ENCODE assay signal across 8 mouse cellular contexts in the genomic region with DNA sequence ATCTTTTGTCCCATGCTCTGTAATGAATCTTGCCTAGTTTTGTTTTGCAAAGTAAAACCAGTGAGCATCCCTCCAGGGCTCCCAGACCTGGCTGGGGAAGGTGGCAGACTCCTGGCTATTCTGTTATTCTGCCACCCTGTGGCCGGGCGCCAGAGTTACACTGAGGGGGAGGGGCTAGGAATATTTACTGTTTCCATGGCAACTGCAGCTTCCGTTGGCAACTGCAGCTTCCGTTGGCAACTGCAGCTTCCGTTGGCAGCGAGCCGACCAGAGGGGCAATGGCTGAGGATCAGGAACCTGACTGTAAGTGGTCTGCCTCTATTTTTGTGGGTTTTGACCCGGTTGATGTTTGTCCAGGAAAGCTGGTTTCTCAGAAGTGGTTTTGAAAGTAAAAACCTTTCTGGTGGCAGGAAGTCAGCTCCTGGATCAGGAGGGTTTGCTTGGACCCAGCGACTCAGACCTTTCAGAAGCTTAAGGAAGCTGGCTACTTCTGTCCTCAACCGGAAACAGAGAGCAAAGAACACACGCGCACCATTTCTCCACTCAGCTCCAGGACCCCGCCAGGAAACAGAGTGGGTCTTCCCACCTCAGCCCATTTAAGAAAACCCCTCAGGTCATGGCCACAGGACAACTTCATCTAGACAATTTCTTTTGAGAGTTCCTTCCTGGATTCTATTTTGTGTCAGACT. TPM values are rescaled to one million over a fixed set of nuclear protein-coding genes. Genes with fewer than 3 reads are reported as not detected.
DNase-seq lines count a peak whose midpoint lies in the region; ATAC-seq and TF ChIP-seq lines count a peak whose summit lies in the region.

Gene 1700010I14Rik, plus strand, starts transcription at position 215 of the 689 bp plus-strand sequence.

- H3K4me3 ChIP-seq in E14TG2a.4 (replicated peaks; ENCODE audit: low read length): peak within 1 kb of the TSS; percentile 73
- H3K4me3 ChIP-seq in forebrain, embryonic 14.5 days (ENCODE audit: low read depth, low read length): peak within 1 kb of the TSS; percentile 25
- peak within 1 kb of the TSS; percentile 54 for H3K4me3 ChIP-seq in liver, embryonic 16.5 days (ENCODE audit: low read depth, low read length)
- peak within 1 kb of the TSS; percentile 41 for H3K4me3 ChIP-seq in neural tube, embryonic 13.5 days

- WGBS in forebrain, embryonic 14.5 days: 2% methylated on average over 13 of the region's 13 CpGs
- WGBS in large intestine, adult 2 months: 1% methylated on average over 13 of the region's 13 CpGs
- 2% methylated on average over 13 of the region's 13 CpGs for WGBS in liver, embryonic 16.5 days (ENCODE audit: insufficient replicate concordance)
- 7% methylated on average over 13 of the region's 13 CpGs for WGBS in neural tube, embryonic 13.5 days

- H3K27me3 ChIP-seq in E14TG2a.4 (ENCODE audit: insufficient read depth, low read length): no peaks in the 10 kb centered on the region
- H3K27me3 ChIP-seq in forebrain, embryonic 14.5 days (replicated peaks; ENCODE audit: control insufficient read depth, insufficient read depth, low read length): no peaks in the 10 kb centered on the region
- no peaks in the 10 kb centered on the region for H3K27me3 ChIP-seq in liver, embryonic 16.5 days (ENCODE audit: control insufficient read depth, insufficient read depth, low read depth, low read length)
- H3K27me3 ChIP-seq in neural tube, embryonic 13.5 days: no peaks in the 10 kb centered on the region

- no peaks in the 10 kb centered on the region for H3K36me3 ChIP-seq in E14TG2a.4 (ENCODE audit: insufficient read depth, low read length)
- H3K36me3 ChIP-seq in forebrain, embryonic 14.5 days (ENCODE audit: control insufficient read depth, insufficient read depth, low read length): 0 out of 2 replicates have a peak, but pooled peaks cover 4% of the 10 kb centered on the region
- no peaks in the 10 kb centered on the region for H3K36me3 ChIP-seq in liver, embryonic 16.5 days (ENCODE audit: control insufficient read depth, insufficient read depth)
- 0 out of 2 replicates have a peak, but pooled peaks cover 11% of the 10 kb centered on the region for H3K36me3 ChIP-seq in neural tube, embryonic 13.5 days

- ATAC-seq in forebrain, embryonic 14.5 days: peak; percentile 30
- ATAC-seq in liver, embryonic 16.5 days (ENCODE audit: low read depth): peak; percentile 39; the same call in 1 of the 2 replicates
- ATAC-seq in neural tube, embryonic 13.5 days (ENCODE audit: low read depth): peak; percentile 51; the same call in 1 of the 2 replicates

- peak; percentile 53 for TF ChIP-seq CTCF in E14TG2a.4 (conservative IDR thresholded peaks at IDR 0.05; ENCODE audit: low read length)

- peak within 1 kb of the TSS; percentile 13; the same call in 1 of the 2 replicates for H3K9ac ChIP-seq in forebrain, embryonic 14.5 days (ENCODE audit: low read length)
- no peak within 1 kb of the TSS for H3K9ac ChIP-seq in liver, embryonic 16.5 days (ENCODE audit: low read depth, low read length)
- H3K9ac ChIP-seq in neural tube, embryonic 13.5 days: peak within 1 kb of the TSS; percentile 60

- intact Hi-C loops in heart, postnatal 14 days (cut with DNase I): no loop called here

- peak; percentile 62 for DNase-seq in c-Kit-positive CD71-negative TER-119-negative erythroid progenitor cells, embryonic 14.5 days (ENCODE audit: low read depth)
- peak; percentile 87 for DNase-seq in forebrain, embryonic 14.5 days (ENCODE audit: low spot score)
- peak; percentile 79 to 88 for DNase-seq in heart, postnatal 14 days
- DNase-seq in large intestine, adult 2 months (ENCODE audit: low read depth, low spot score): peak; percentile 39
- peak; percentile 49 for DNase-seq in telencephalon, adult 2 months (ENCODE audit: low read depth, low spot score)

- peaks cover 36% of the 10 kb centered on the region for H3K4me1 ChIP-seq in E14TG2a.4 (replicated peaks; ENCODE audit: low read depth, low read length)
- peaks cover 22% of the 10 kb centered on the region for H3K4me1 ChIP-seq in forebrain, embryonic 14.5 days (ENCODE audit: control insufficient read depth, insufficient read depth, low read length)
- H3K4me1 ChIP-seq in liver, embryonic 16.5 days (ENCODE audit: control insufficient read depth, low read depth, low read length): no peaks in the 10 kb centered on the region
- peaks cover 21% of the 10 kb centered on the region for H3K4me1 ChIP-seq in neural tube, embryonic 13.5 days (replicated peaks)

- peak within 1 kb of the TSS; percentile 51 for H3K4me2 ChIP-seq in forebrain, embryonic 14.5 days (ENCODE audit: low read length)
- H3K4me2 ChIP-seq in liver, embryonic 16.5 days (ENCODE audit: low read depth, low read length): peak within 1 kb of the TSS; percentile 41
- H3K4me2 ChIP-seq in neural tube, embryonic 13.5 days: peak within 1 kb of the TSS; percentile 67

- H3K27ac ChIP-seq in forebrain, embryonic 14.5 days (ENCODE audit: low read depth, low read length): peak within 1 kb of the TSS; percentile 59; the same call in 1 of the 2 replicates
- H3K27ac ChIP-seq in liver, embryonic 16.5 days (ENCODE audit: low read length): no peak within 1 kb of the TSS
- H3K27ac ChIP-seq in neural tube, embryonic 13.5 days (replicated peaks): 0 out of 2 replicates have a peak within 1 kb of the TSS, but pooled peaks have one; percentile 42

- H3K9me3 ChIP-seq in E14TG2a.4 (ENCODE audit: low read length): no peaks in the 10 kb centered on the region
- H3K9me3 ChIP-seq in forebrain, embryonic 14.5 days (replicated peaks; ENCODE audit: control insufficient read depth, low read length): no peaks in the 10 kb centered on the region
- H3K9me3 ChIP-seq in liver, embryonic 16.5 days (replicated peaks; ENCODE audit: control insufficient read depth, low read length): no peaks in the 10 kb centered on the region
- no peaks in the 10 kb centered on the region for H3K9me3 ChIP-seq in neural tube, embryonic 13.5 days

RNA-seq across cellular contexts. Expression of gene 1700010I14Rik, which starts in this region (rescaled TPM):
- polyA plus RNA-seq in forebrain, embryonic 14.5 days (2014; fragmentation: Nextera tagmentation; extraction: Ambion mirVana): 1.0 and 1.4 TPM in 2 replicates
- total RNA-seq in heart, postnatal 14 days (2021): under 1 TPM in 1 of 2 experiments, not detected in 1; 0.34 TPM
- 0.46 and 0.53 TPM in 2 replicates for polyA plus RNA-seq in large intestine, adult 2 months (2012; rRNA removed)
- 0.61 and 0.83 TPM in 2 replicates for polyA plus RNA-seq in liver, embryonic 16.5 days (2015; fragmentation: Nextera tagmentation; extraction: Ambion mirVana)
- 2.4 and 3.5 TPM in 2 replicates for polyA plus RNA-seq in neural tube, embryonic 13.5 days (2015; fragmentation: Nextera tagmentation; extraction: Ambion mirVana)

Comparison
In these comparisons a context has a peak if more than half of its experiments do, and no peak if none do; other contexts are left out.
1. Peak in DNase-seq in heart, postnatal 14 days; RNA of the gene not detected or under 1 TPM.
2. Peak in DNase-seq in large intestine, adult 2 months; RNA of the gene not detected or under 1 TPM.
3. Peak in ATAC-seq, H3K4me3 ChIP-seq and H3K4me2 ChIP-seq in liver, embryonic 16.5 days; RNA of the gene not detected or under 1 TPM.